Mouse (Mus musculus): Measurements from ENCODE around the gene Mapk1.

Gene Mapk1

GRCm38 (mm10) chr16:17078101-17078500, 94.9 kb downstream of the Mapk1 start:
- no peak for DNase-seq (ENCODE audit: low read depth in 2 of 2, low spot score in 2 of 2)

- DNase-seq (ENCODE audit: low read depth in 2 of 2, low spot score in 2 of 2), result no peak
These were observed 99.1 kb downstream of the Mapk1 start for GRCm38 (mm10) chr16:17082121-17082792.

GRCm38 (mm10) chr16:17085636-17086035, 102.5 kb downstream of the Mapk1 start:
- DNase-seq (ENCODE audit: low read depth in 2 of 2, low spot score in 2 of 2), result no peak

- no peak for DNase-seq (ENCODE audit: low read depth in 2 of 2, low spot score in 2 of 2)
These were observed 103.1 kb downstream of the Mapk1 start for GRCm38 (mm10) chr16:17086241-17086640.

- DNase-seq (ENCODE audit: low read depth in 2 of 2, low spot score in 2 of 2), result no peak
These were observed 103.5 kb downstream of the Mapk1 start for GRCm38 (mm10) chr16:17086669-17087193.

- no peak for DNase-seq (ENCODE audit: low read depth in 2 of 2, low spot score in 2 of 2)
These were observed 105.2 kb downstream of the Mapk1 start for GRCm38 (mm10) chr16:17088346-17088745.

- DNase-seq (ENCODE audit: low read depth in 2 of 2, low spot score in 2 of 2), result no peak
These were observed 113.8 kb downstream of the Mapk1 start for GRCm38 (mm10) chr16:17096938-17097337.

Data from CD8-positive naive resting alpha-beta T cell, adult 2 months (primary cell).